Mouse (Mus musculus): ENCODE measurements around the gene Foxk1. TPM values are rescaled to one million over a fixed set of nuclear protein-coding genes. Genes with fewer than 3 reads are reported as not detected.
A peak's percentile ranks its signal among the peaks of the same experiment; 100 is the strongest.

Gene Foxk1
- polyA plus RNA-seq, 1 experiment from 2014 or later = 8.6 TPM

GRCm38 (mm10) chr5:142376071-142376470, 25.2 kb upstream of the Foxk1 start:
- Histone ChIP-seq H3K36me3 (ENCODE audit: inconsistent target) (no peaks in the 10 kb centered on the region), H3K4me3 (ENCODE audit: inconsistent target) (no peak overlapping the region), H3K79me2 (ENCODE audit: inconsistent target) (no peaks in the 10 kb centered on the region), H3K27ac (peak overlapping the region; percentile 59)
- 41% methylated on average over 6 of the region's 6 CpGs for WGBS (ENCODE audit: missing documents)

- Histone ChIP-seq H3K27ac (no peak overlapping the region), H3K36me3 (ENCODE audit: inconsistent target) (no peaks in the 10 kb centered on the region), H3K4me3 (ENCODE audit: inconsistent target) (no peak overlapping the region), H3K79me2 (ENCODE audit: inconsistent target) (no peaks in the 10 kb centered on the region)
- WGBS (ENCODE audit: missing documents) = 82% methylated on average over 2 of the region's 2 CpGs
These were observed 23.2 kb upstream of the Foxk1 start for GRCm38 (mm10) chr5:142378068-142378467.

GRCm38 (mm10) chr5:142380491-142380890, 20.8 kb upstream of the Foxk1 start:
- WGBS (ENCODE audit: missing documents) = 20% methylated on average over 6 of the region's 6 CpGs
- Histone ChIP-seq H3K36me3 (ENCODE audit: inconsistent target) (no peaks in the 10 kb centered on the region), H3K79me2 (ENCODE audit: inconsistent target) (no peaks in the 10 kb centered on the region), H3K27ac (no peak overlapping the region), H3K4me3 (ENCODE audit: inconsistent target) (no peak overlapping the region)

- Histone ChIP-seq H3K27ac (no peak overlapping the region), H3K79me2 (ENCODE audit: inconsistent target) (no peaks in the 10 kb centered on the region), H3K36me3 (ENCODE audit: inconsistent target) (no peaks in the 10 kb centered on the region), H3K4me3 (ENCODE audit: inconsistent target) (no peak overlapping the region)
- WGBS (ENCODE audit: missing documents) = 53% methylated on average over 19 of the region's 23 CpGs
These were observed 16.2 kb upstream of the Foxk1 start for GRCm38 (mm10) chr5:142384911-142385660.

- no peak overlapping the region for H3K27ac ChIP-seq
- no peak overlapping the region for H3K4me3 ChIP-seq (ENCODE audit: inconsistent target)
- H3K36me3 ChIP-seq (ENCODE audit: inconsistent target) = no peaks in the 10 kb centered on the region
- WGBS (ENCODE audit: missing documents) = 94% methylated on average over 6 of the region's 6 CpGs
- no peaks in the 10 kb centered on the region for H3K79me2 ChIP-seq (ENCODE audit: inconsistent target)
These were observed 15.0 kb upstream of the Foxk1 start for GRCm38 (mm10) chr5:142386329-142386728.

GRCm38 (mm10) chr5:142386784-142387680, 14.3 kb upstream of the Foxk1 start:
- Histone ChIP-seq H3K4me3 (ENCODE audit: inconsistent target) (no peak overlapping the region), H3K36me3 (ENCODE audit: inconsistent target) (no peaks in the 10 kb centered on the region), H3K79me2 (ENCODE audit: inconsistent target) (no peaks in the 10 kb centered on the region)

GRCm38 (mm10) chr5:142387716-142388115, 13.6 kb upstream of the Foxk1 start:
- Histone ChIP-seq H3K79me2 (ENCODE audit: inconsistent target) (no peaks in the 10 kb centered on the region), H3K27ac (no peak overlapping the region), H3K36me3 (ENCODE audit: inconsistent target) (no peaks in the 10 kb centered on the region), H3K4me3 (ENCODE audit: inconsistent target) (no peak overlapping the region)
- WGBS (ENCODE audit: missing documents) = 79% methylated on average over 4 of the region's 4 CpGs

More at GRCm38 (mm10) chr5:142386784-142387680, 14.3 kb upstream of the Foxk1 start:
- 59% methylated on average over 17 of the region's 17 CpGs for WGBS (ENCODE audit: missing documents)
- H3K27ac ChIP-seq = no peak overlapping the region

- no peak overlapping the region for H3K4me3 ChIP-seq (ENCODE audit: inconsistent target)
- WGBS (ENCODE audit: missing documents) = 76% methylated on average over 5 of the region's 5 CpGs
- H3K36me3 ChIP-seq (ENCODE audit: inconsistent target) = no peaks in the 10 kb centered on the region
- no peaks in the 10 kb centered on the region for H3K79me2 ChIP-seq (ENCODE audit: inconsistent target)
- H3K27ac ChIP-seq = 0 out of 2 replicates have a peak overlapping the region, but pooled peaks have one; percentile 13
These were observed 9.6 kb upstream of the Foxk1 start for GRCm38 (mm10) chr5:142391691-142392090.

GRCm38 (mm10) chr5:142394602-142395252, 6.6 kb upstream of the Foxk1 start:
- no peaks in the 10 kb centered on the region for H3K79me2 ChIP-seq (ENCODE audit: inconsistent target)
- H3K27ac ChIP-seq = no peak overlapping the region
- H3K36me3 ChIP-seq (ENCODE audit: inconsistent target) = no peaks in the 10 kb centered on the region
- 87% methylated on average over 6 of the region's 6 CpGs for WGBS (ENCODE audit: missing documents)
- no peak overlapping the region for H3K4me3 ChIP-seq (ENCODE audit: inconsistent target)

- no peak overlapping the region for H3K4me3 ChIP-seq (ENCODE audit: inconsistent target)
- no peak overlapping the region for H3K27ac ChIP-seq
- H3K79me2 ChIP-seq (ENCODE audit: inconsistent target) = no peaks in the 10 kb centered on the region
- no peaks in the 10 kb centered on the region for H3K36me3 ChIP-seq (ENCODE audit: inconsistent target)
- 85% methylated on average over 5 of the region's 5 CpGs for WGBS (ENCODE audit: missing documents)
These were observed 5.4 kb upstream of the Foxk1 start for GRCm38 (mm10) chr5:142395909-142396308.

GRCm38 (mm10) chr5:142400181-142400883, 965 bp upstream of the Foxk1 start:
- 39% methylated on average over 17 of the region's 17 CpGs for WGBS (ENCODE audit: missing documents)
- Histone ChIP-seq H3K79me2 (ENCODE audit: inconsistent target) (peaks cover 37% of the 10 kb centered on the region), H3K4me3 (ENCODE audit: inconsistent target) (peak overlapping the region; percentile 36; the same call in 1 of the 2 replicates), H3K36me3 (ENCODE audit: inconsistent target) (no peaks in the 10 kb centered on the region), H3K27ac (no peak overlapping the region)

- H3K4me3 ChIP-seq (ENCODE audit: inconsistent target) = peak overlapping the region; percentile 57
- peaks cover 53% of the 10 kb centered on the region for H3K79me2 ChIP-seq (ENCODE audit: inconsistent target)
- H3K27ac ChIP-seq = 0 out of 2 replicates have a peak overlapping the region, but pooled peaks have one; percentile 13
- 0 out of 2 replicates have a peak, but pooled peaks cover 7% of the 10 kb centered on the region for H3K36me3 ChIP-seq (ENCODE audit: inconsistent target)
- WGBS (ENCODE audit: missing documents) = under 1% methylated on average over 66 of the region's 67 CpGs
These were observed 636 bp downstream of the Foxk1 start for GRCm38 (mm10) chr5:142401641-142402625.

- WGBS (ENCODE audit: missing documents) = 86% methylated on average over 2 of the region's 3 CpGs
- Histone ChIP-seq H3K27ac (no peak overlapping the region), H3K79me2 (ENCODE audit: inconsistent target) (peaks cover 70% of the 10 kb centered on the region), H3K4me3 (ENCODE audit: inconsistent target) (no peak overlapping the region), H3K36me3 (ENCODE audit: inconsistent target) (0 out of 2 replicates have a peak, but pooled peaks cover 9% of the 10 kb centered on the region)
These were observed 2.4 kb downstream of the Foxk1 start for GRCm38 (mm10) chr5:142403694-142404093.
